Mouse (Mus musculus) liver, embryonic 14.5 days (tissue): ENCODE measurements around the gene Spen. TPM values are rescaled to one million over a fixed set of nuclear protein-coding genes. Genes with fewer than 3 reads are reported as not detected.

Experiments
- ATAC-seq: fragments of 200-750 bp; cut with Nextera tagmentation; 2 replicates; pipeline ENCODE4 v1.8.0; 2017; ENCODE audit warnings: moderate number of reproducible peaks, mild to moderate bottlenecking, moderate library complexity; ENCODE audit not compliant: insufficient read depth
- DNase-seq, 3 experiments: peaks; one replicate each; pipeline ENCODE4 v3.0.0-alpha.2; 2012 to 2013; ENCODE audit warnings: low read depth in 3 of 3, low spot score in 3 of 3
- H3K27ac ChIP-seq: fragments of 300-500 bp; sonication (generic); 2 replicates; pipeline ENCODE4 v1.5.1; 2014; ENCODE audit warnings: moderate library complexity, mild to moderate bottlenecking, control low read depth, inconsistent platforms
- H3K27me3 ChIP-seq: fragments of 300-500 bp; sonication (generic); 2 replicates; pipeline ENCODE4 v1.6.1; 2014; ENCODE audit warnings: mild to moderate bottlenecking, low read length, moderate library complexity; ENCODE audit not compliant: control insufficient read depth, insufficient read depth
- H3K36me3 ChIP-seq: fragments of 300-500 bp; sonication (generic); replicated peaks from 2 replicates; pipeline ENCODE4 v1.6.1; 2014; ENCODE audit warnings: low read depth; ENCODE audit not compliant: control insufficient read depth, insufficient read depth
- H3K4me1 ChIP-seq, 2 experiments: fragments of 200-500 bp in 1 of 2; fragments of 300-500 bp in 1 of 2; sonication (generic) in 1 of 2; replicated peaks; 2 replicates each; pipeline ENCODE4 v1.6.1; 2012 to 2014; ENCODE audit warnings: antibody characterized with exemption in 1 of 2, inconsistent platforms in 1 of 2, low read length in 1 of 2; ENCODE audit not compliant: control insufficient read depth in 2 of 2, insufficient read depth in 2 of 2
- H3K4me2 ChIP-seq: fragments of 300-500 bp; sonication (generic); 2 replicates; pipeline ENCODE4 v1.6.1; 2014; ENCODE audit warnings: low read depth, mild to moderate bottlenecking, control low read depth, moderate library complexity
- H3K4me3 ChIP-seq, 2 experiments: fragments of 200-500 bp in 1 of 2; fragments of 300-500 bp in 1 of 2; sonication (generic) in 1 of 2; 2 replicates each; pipeline ENCODE4 v1.5.1; 2012 to 2014; ENCODE audit warnings: low read depth in 2 of 2, low read length in 2 of 2, mild to moderate bottlenecking in 2 of 2, control low read depth in 1 of 2, inconsistent platforms in 1 of 2, moderate library complexity in 1 of 2; ENCODE audit not compliant: insufficient read depth in 1 of 2
- H3K9ac ChIP-seq: fragments of 300-500 bp; sonication (generic); replicated peaks from 2 replicates; pipeline ENCODE4 v1.6.1; 2014; ENCODE audit warnings: mild to moderate bottlenecking, control low read depth, moderate library complexity
- H3K9me3 ChIP-seq: fragments of 300-500 bp; sonication (generic); 2 replicates; pipeline ENCODE4 v1.6.1; 2016; ENCODE audit warnings: low read length, mixed read lengths; ENCODE audit not compliant: control insufficient read depth
- CTCF ChIP-seq: IDR thresholded peaks from 2 replicates; pipeline ENCODE4 v1.5.1; 2016; ENCODE audit warnings: antibody characterized with exemption, low read depth, control low read depth
- EP300 ChIP-seq: IDR thresholded peaks from 2 replicates; pipeline ENCODE4 v1.6.1; 2016; ENCODE audit warnings: antibody characterized with exemption, low read depth
- WGBS: fragments of 180-500 bp; shearing (Covaris S2); extraction: QIAGEN DNeasy Blood & Tissue Kit; methylation state at CpG from one replicate; pipeline ENCODE4 v1.1.7; 2014; ENCODE audit not compliant: insufficient replicate concordance; 5-methylcytosine and 5-hydroxymethylcytosine counted together
- polyA plus RNA-seq, 2 experiments: library from polyadenylated mRNA; depleted of rRNA in 1 of 2; stranded (reverse) in 1 of 2; unstranded in 1 of 2; fragments of >200 nt; fragmentation: Nextera tagmentation in 1 of 2; extraction: Ambion mirVana in 1 of 2; gene quantifications; 2 replicates each; pipeline versions ENCODE4 v1.2.1 to v1.2.3; 2012 to 2014

Spen gene
- polyA plus RNA-seq, 2 experiments = 3.4 to 4.0 TPM

- no peak overlapping the region for H3K9ac ChIP-seq
- no peaks in the 10 kb centered on the region for H3K9me3 ChIP-seq
- TF ChIP-seq EP300 (no peak), CTCF (no peak)
- no peak overlapping the region for H3K4me3 ChIP-seq
- no peaks in the 10 kb centered on the region for H3K27me3 ChIP-seq
- WGBS = 85% methylated on average over 12 of the region's 12 CpGs
- ATAC-seq (no peak), DNase-seq (no peak)
- no peak overlapping the region for H3K4me2 ChIP-seq
- H3K4me1 ChIP-seq = no peaks in the 10 kb centered on the region
- H3K27ac ChIP-seq = no peak overlapping the region
- peaks cover 15% of the 10 kb centered on the region for H3K36me3 ChIP-seq
Observed at GRCm38 (mm10) chr4:141461576-141461975, 76.8 kb downstream of the Spen start.

- Histone ChIP-seq H3K27me3 (no peaks in the 10 kb centered on the region), H3K4me2 (no peak overlapping the region), H3K9ac (no peak overlapping the region), H3K36me3 (peaks cover 11% of the 10 kb centered on the region), H3K9me3 (no peaks in the 10 kb centered on the region), H3K4me1 (no peaks in the 10 kb centered on the region), H3K4me3 (no peak overlapping the region), H3K27ac (no peak overlapping the region)
- ATAC-seq (no peak), DNase-seq (no peak)
- TF ChIP-seq CTCF (no peak), EP300 (no peak)
- WGBS = 70% methylated on average over 12 of the region's 12 CpGs
Observed at GRCm38 (mm10) chr4:141461088-141461487, 77.3 kb downstream of the Spen start.

GRCm38 (mm10) chr4:141460481-141460880 lies 77.9 kb downstream of the Spen start:
- Histone ChIP-seq H3K27me3 (no peaks in the 10 kb centered on the region), H3K36me3 (peaks cover 9% of the 10 kb centered on the region), H3K9ac (no peak overlapping the region), H3K9me3 (no peaks in the 10 kb centered on the region), H3K27ac (no peak overlapping the region), H3K4me1 (no peaks in the 10 kb centered on the region), H3K4me3 (no peak overlapping the region), H3K4me2 (no peak overlapping the region)
- ATAC-seq = no peak
- TF ChIP-seq CTCF (no peak), EP300 (no peak)
- WGBS = 65% methylated on average over 4 of the region's 4 CpGs
- DNase-seq = no peak

GRCm38 (mm10) chr4:141459766-141460165 lies 78.6 kb downstream of the Spen start:
- no peak overlapping the region for H3K4me3 ChIP-seq
- H3K36me3 ChIP-seq = peaks cover 4% of the 10 kb centered on the region; the same call in 1 of the 2 replicates
- TF ChIP-seq EP300 = no peak
- TF ChIP-seq CTCF = no peak
- no peak for ATAC-seq
- H3K4me1 ChIP-seq = no peaks in the 10 kb centered on the region
- no peak overlapping the region for H3K9ac ChIP-seq
- no peak for DNase-seq
- H3K27ac ChIP-seq = no peak overlapping the region
- no peaks in the 10 kb centered on the region for H3K27me3 ChIP-seq
- whole genome bisulfite sequencing = 82% methylated on average over 9 of the region's 9 CpGs
- no peaks in the 10 kb centered on the region for H3K9me3 ChIP-seq
- H3K4me2 ChIP-seq = no peak overlapping the region

- no peak overlapping the region for H3K4me3 ChIP-seq
- ATAC-seq (no peak), DNase-seq (no peak)
- no peak for TF ChIP-seq CTCF
- no peak for TF ChIP-seq EP300
- no peak overlapping the region for H3K9ac ChIP-seq
- H3K4me2 ChIP-seq = no peak overlapping the region
- H3K4me1 ChIP-seq = no peaks in the 10 kb centered on the region
- no peaks in the 10 kb centered on the region for H3K27me3 ChIP-seq
- no peaks in the 10 kb centered on the region for H3K9me3 ChIP-seq
- 81% methylated on average over 3 of the region's 3 CpGs for WGBS
- no peak overlapping the region for H3K27ac ChIP-seq
- no peaks in the 10 kb centered on the region for H3K36me3 ChIP-seq
Observed at GRCm38 (mm10) chr4:141458888-141459287, 79.5 kb downstream of the Spen start.

- H3K4me3 ChIP-seq = no peak overlapping the region
- no peaks in the 10 kb centered on the region for H3K9me3 ChIP-seq
- DNase-seq (no peak), ATAC-seq (no peak)
- no peak overlapping the region for H3K27ac ChIP-seq
- H3K4me1 ChIP-seq = no peaks in the 10 kb centered on the region
- no peak overlapping the region for H3K4me2 ChIP-seq
- 58% methylated on average over 7 of the region's 7 CpGs for WGBS
- no peak overlapping the region for H3K9ac ChIP-seq
- no peaks in the 10 kb centered on the region; the same call in 1 of the 2 replicates for H3K36me3 ChIP-seq
- no peaks in the 10 kb centered on the region for H3K27me3 ChIP-seq
- TF ChIP-seq CTCF (no peak), EP300 (no peak)
Observed at GRCm38 (mm10) chr4:141458236-141458635, 80.2 kb downstream of the Spen start.
